Mouse (Mus musculus) stomach, embryonic 16.5 days (tissue): Measurements from ENCODE around the gene Lrrc1. TPM values are rescaled to one million over a fixed set of nuclear protein-coding genes. Genes with fewer than 3 reads are reported as not detected.

ENCODE experiments used
- ATAC-seq: fragments of 200-750 bp; cut with Nextera tagmentation; 2 replicates; pipeline ENCODE4 v1.8.0; 2017; ENCODE audit warnings: moderate number of reproducible peaks, moderate TSS enrichment; ENCODE audit not compliant: insufficient read depth, low FRiP score
- H3K27ac ChIP-seq: fragments of 300-500 bp; sonication (generic); 2 replicates; pipeline ENCODE4 v1.5.1; 2014; ENCODE audit warnings: low read length
- H3K27me3 ChIP-seq: fragments of 300-500 bp; sonication (generic); 2 replicates; pipeline ENCODE4 v1.6.1; 2014; ENCODE audit warnings: low read length, control low read depth, mixed read lengths; ENCODE audit not compliant: control insufficient read depth, insufficient read depth
- H3K36me3 ChIP-seq: fragments of 300-500 bp; sonication (generic); 2 replicates; pipeline ENCODE4 v1.6.1; 2014; ENCODE audit warnings: low read length; ENCODE audit not compliant: control insufficient read depth, insufficient read depth
- H3K4me1 ChIP-seq: fragments of 300-500 bp; sonication (generic); 2 replicates; pipeline ENCODE4 v1.6.1; 2014; ENCODE audit warnings: low read length, control low read depth, mixed read lengths; ENCODE audit not compliant: control insufficient read depth, insufficient read depth
- H3K4me2 ChIP-seq: fragments of 300-500 bp; sonication (generic); 2 replicates; pipeline ENCODE4 v1.6.1; 2014; ENCODE audit warnings: low read depth, low read length, mixed read lengths
- H3K4me3 ChIP-seq: fragments of 300-500 bp; sonication (generic); replicated peaks from 2 replicates; pipeline ENCODE4 v1.5.1; 2014; ENCODE audit warnings: mild to moderate bottlenecking, low read length
- H3K9ac ChIP-seq: fragments of 300-500 bp; sonication (generic); 2 replicates; pipeline ENCODE4 v1.6.1; 2014; ENCODE audit warnings: low read length
- H3K9me3 ChIP-seq: fragments of 300-500 bp; sonication (generic); replicated peaks from 2 replicates; pipeline ENCODE4 v1.6.1; 2016; ENCODE audit warnings: low read length, control low read depth; ENCODE audit not compliant: control insufficient read depth
- WGBS: fragments of 180-500 bp; shearing (Covaris S2); extraction: QIAGEN DNeasy Blood & Tissue Kit; methylation state at CpG from one replicate; pipeline ENCODE4 v1.1.7; 2014; 5-methylcytosine and 5-hydroxymethylcytosine counted together
- polyA plus RNA-seq: library from polyadenylated mRNA; unstranded; fragments of >200 nt; fragmentation: Nextera tagmentation; extraction: Ambion mirVana; gene quantifications from 2 replicates; pipeline ENCODE4 v1.2.1, GENCODE M21; 2015

Lrrc1 gene
- polyA plus RNA-seq, 1 experiment from 2014 or later = 17.7 TPM

DNA sequence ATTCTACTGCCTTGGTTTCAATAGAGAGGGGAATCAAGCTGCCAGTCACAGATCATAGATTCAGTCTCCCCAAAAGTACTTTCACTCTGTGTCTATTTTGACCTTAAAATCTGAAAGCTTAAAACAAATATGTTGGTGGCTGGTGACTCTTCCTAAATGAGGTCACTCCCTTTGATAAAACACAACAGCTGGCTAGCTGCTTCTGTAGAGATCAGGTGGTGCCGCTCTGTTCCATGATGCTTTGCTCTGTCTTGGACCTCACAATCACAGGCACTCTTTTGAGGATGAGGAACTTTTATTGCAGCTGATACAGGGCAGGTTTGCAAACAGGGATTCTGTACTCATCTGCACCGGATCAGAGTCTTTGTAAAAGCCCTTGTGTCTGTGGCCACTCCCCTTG, 8.8 kb upstream of the Lrrc1 start:
- no peak for ATAC-seq
- H3K9me3 ChIP-seq = no peaks in the 10 kb centered on the region

DNA sequence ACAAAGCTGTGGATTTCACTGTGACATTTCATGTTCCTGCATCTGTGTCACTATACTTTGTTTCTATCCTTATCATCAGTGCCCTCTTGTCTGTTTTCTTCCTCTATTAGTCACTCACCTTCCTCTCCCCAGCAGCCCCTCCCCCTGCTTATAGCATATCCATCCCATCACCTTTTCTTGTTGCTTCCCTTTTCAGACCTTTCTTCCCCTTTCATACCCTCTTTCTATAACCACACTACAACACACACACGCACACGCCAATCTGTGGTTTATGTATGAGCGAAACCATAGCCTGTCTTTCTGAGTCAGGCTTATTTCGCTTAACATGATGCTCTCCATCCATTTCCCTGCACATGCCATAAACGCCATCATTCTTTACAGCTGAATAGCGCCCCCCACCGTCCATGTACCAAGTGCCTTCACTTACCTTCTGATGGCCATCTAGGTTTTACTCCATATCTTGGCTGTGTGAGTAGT, 6.4 kb upstream of the Lrrc1 start:
- H3K4me3 ChIP-seq = no peak overlapping the region
- no peak for ATAC-seq
- H3K27ac ChIP-seq = no peak overlapping the region
- H3K9me3 ChIP-seq = no peaks in the 10 kb centered on the region
- no peaks in the 10 kb centered on the region for H3K27me3 ChIP-seq
- no peak overlapping the region for H3K9ac ChIP-seq
- no peaks in the 10 kb centered on the region for H3K36me3 ChIP-seq
- 69% methylated on average over 7 of the region's 7 CpGs for WGBS
- H3K4me1 ChIP-seq = no peaks in the 10 kb centered on the region
- no peak overlapping the region for H3K4me2 ChIP-seq

More for the DNA sequence above, 8.8 kb upstream of the Lrrc1 start:
- Histone ChIP-seq H3K4me1 (no peaks in the 10 kb centered on the region), H3K36me3 (no peaks in the 10 kb centered on the region), H3K4me3 (no peak overlapping the region), H3K27ac (no peak overlapping the region), H3K9ac (no peak overlapping the region), H3K27me3 (no peaks in the 10 kb centered on the region), H3K4me2 (no peak overlapping the region)
- WGBS = 65% methylated on average over 2 of the region's 2 CpGs

- Histone ChIP-seq H3K27me3 (no peaks in the 10 kb centered on the region), H3K27ac (no peak overlapping the region), H3K9me3 (no peaks in the 10 kb centered on the region), H3K4me3 (no peak overlapping the region), H3K4me2 (peak overlapping the region; percentile 86; the same call in 1 of the 2 replicates), H3K4me1 (peaks cover 20% of the 10 kb centered on the region; the same call in 1 of the 2 replicates), H3K9ac (no peak overlapping the region), H3K36me3 (no peaks in the 10 kb centered on the region)
- no peak for ATAC-seq
- 41% methylated on average over 3 of the region's 3 CpGs for WGBS
These were observed 1.3 kb upstream of the Lrrc1 start for GRCm38 (mm10) chr9:77546010-77546409.

DNA sequence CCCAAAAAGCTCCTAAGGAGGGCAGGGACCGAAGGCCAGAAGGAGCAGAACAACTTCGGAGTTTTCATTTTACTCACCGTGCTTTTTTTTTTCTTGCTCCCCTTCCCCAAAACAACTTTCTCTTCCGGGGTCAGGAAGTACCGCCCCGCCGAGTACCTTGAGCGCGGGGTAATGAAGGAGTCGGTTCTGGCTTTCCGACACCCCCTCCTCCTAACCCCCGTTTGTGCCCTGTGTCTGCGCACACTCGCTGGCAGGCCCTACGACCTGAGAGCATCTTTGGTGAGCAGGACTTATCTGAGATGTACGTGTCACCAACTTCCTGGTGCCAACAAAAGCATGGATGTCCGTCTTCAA, 375 bp upstream of the Lrrc1 start:
- Histone ChIP-seq H3K27ac (peak overlapping the region; percentile 87), H3K4me1 (peaks cover 20% of the 10 kb centered on the region; the same call in 1 of the 2 replicates), H3K36me3 (no peaks in the 10 kb centered on the region), H3K9ac (peak overlapping the region; percentile 86), H3K9me3 (no peaks in the 10 kb centered on the region), H3K4me3 (peak overlapping the region; percentile 90), H3K27me3 (no peaks in the 10 kb centered on the region), H3K4me2 (peak overlapping the region; percentile 86)
- peak; percentile 26 for ATAC-seq
- under 1% methylated on average over 17 of the region's 17 CpGs for WGBS

GRCm38 (mm10) chr9:77543351-77544321, 1.0 kb downstream of the Lrrc1 start:
- Histone ChIP-seq H3K27me3 (no peaks in the 10 kb centered on the region), H3K4me3 (peak overlapping the region; percentile 90), H3K36me3 (no peaks in the 10 kb centered on the region), H3K9ac (peak overlapping the region; percentile 86), H3K4me2 (peak overlapping the region; percentile 86), H3K9me3 (no peaks in the 10 kb centered on the region), H3K4me1 (peaks cover 20% of the 10 kb centered on the region; the same call in 1 of the 2 replicates), H3K27ac (peak overlapping the region; percentile 87)
- 1% methylated on average over 40 of the region's 40 CpGs for WGBS
- ATAC-seq = peak; percentile 60; the same call in 1 of the 2 replicates

- H3K4me2 ChIP-seq = no peak overlapping the region
- H3K9ac ChIP-seq = no peak overlapping the region
- no peak for ATAC-seq
- no peaks in the 10 kb centered on the region for H3K27me3 ChIP-seq
- H3K27ac ChIP-seq = no peak overlapping the region
- H3K4me3 ChIP-seq = no peak overlapping the region
- WGBS = 91% methylated on average over 7 of the region's 7 CpGs
- H3K9me3 ChIP-seq = no peaks in the 10 kb centered on the region
- peaks cover 23% of the 10 kb centered on the region for H3K4me1 ChIP-seq
- no peaks in the 10 kb centered on the region for H3K36me3 ChIP-seq
These were observed 3.1 kb downstream of the Lrrc1 start for GRCm38 (mm10) chr9:77541556-77541955.

GRCm38 (mm10) chr9:77539232-77539631, 5.4 kb downstream of the Lrrc1 start:
- Histone ChIP-seq H3K4me2 (no peak overlapping the region), H3K9ac (no peak overlapping the region), H3K27me3 (no peaks in the 10 kb centered on the region), H3K4me1 (peaks cover 31% of the 10 kb centered on the region), H3K9me3 (no peaks in the 10 kb centered on the region), H3K27ac (no peak overlapping the region), H3K36me3 (no peaks in the 10 kb centered on the region), H3K4me3 (no peak overlapping the region)
- 89% methylated on average over 9 of the region's 9 CpGs for WGBS
- no peak for ATAC-seq

GRCm38 (mm10) chr9:77537357-77537756, 7.3 kb downstream of the Lrrc1 start:
- WGBS = 69% methylated on average over 10 of the region's 10 CpGs
- peaks cover 24% of the 10 kb centered on the region for H3K4me1 ChIP-seq

GRCm38 (mm10) chr9:77536832-77537231, 7.8 kb downstream of the Lrrc1 start:
- Histone ChIP-seq H3K9me3 (no peaks in the 10 kb centered on the region), H3K4me1 (peaks cover 19% of the 10 kb centered on the region), H3K27ac (peak overlapping the region; percentile 76), H3K36me3 (no peaks in the 10 kb centered on the region), H3K4me2 (peak overlapping the region; percentile 31; the same call in 1 of the 2 replicates), H3K9ac (0 out of 2 replicates have a peak overlapping the region, but pooled peaks have one; percentile 23), H3K4me3 (no peak overlapping the region), H3K27me3 (no peaks in the 10 kb centered on the region)
- ATAC-seq = peak; percentile 60
- 52% methylated on average over 7 of the region's 7 CpGs for WGBS

More at GRCm38 (mm10) chr9:77537357-77537756, 7.3 kb downstream of the Lrrc1 start:
- Histone ChIP-seq H3K27ac (peak overlapping the region; percentile 70; the same call in 1 of the 2 replicates), H3K4me3 (no peak overlapping the region), H3K9ac (0 out of 2 replicates have a peak overlapping the region, but pooled peaks have one; percentile 23), H3K27me3 (no peaks in the 10 kb centered on the region), H3K9me3 (no peaks in the 10 kb centered on the region), H3K4me2 (peak overlapping the region; percentile 16; the same call in 1 of the 2 replicates), H3K36me3 (no peaks in the 10 kb centered on the region)
- ATAC-seq = no peak
